Mouse (Mus musculus): ENCODE results near the gene Dgki. TPM values are rescaled to one million over a fixed set of nuclear protein-coding genes. Genes with fewer than 3 reads are reported as not detected.

Gene Dgki
- total and polyA plus RNA-seq, 2 experiments from 2014 or later: 4.6 to 26.9 TPM

- ATAC-seq (ENCODE audit: low FRiP score) (no peak), DNase-seq (ENCODE audit: low spot score) (no peak)
- no peaks in the 10 kb centered on the region for H3K9me3 ChIP-seq (ENCODE audit: low read length)
- no peak overlapping the region for H3K9ac ChIP-seq (replicated peaks; ENCODE audit: low read length, poor library complexity, severe bottlenecking)
- H3K36me3 ChIP-seq (ENCODE audit: insufficient read depth, low read length): no peaks in the 10 kb centered on the region
- H3K27ac ChIP-seq (ENCODE audit: low read depth, low read length): no peak overlapping the region
- H3K4me3 ChIP-seq (ENCODE audit: low read depth, low read length): no peak overlapping the region
- H3K4me1 ChIP-seq (ENCODE audit: insufficient read depth, low read length): no peaks in the 10 kb centered on the region
- TF ChIP-seq CTCF (IDR thresholded peaks at IDR 0.05): no peak
- H3K4me2 ChIP-seq (ENCODE audit: low read depth, low read length, poor library complexity, severe bottlenecking): no peak overlapping the region
- WGBS: 90% methylated on average over 9 of the region's 9 CpGs
- no peaks in the 10 kb centered on the region for H3K27me3 ChIP-seq (ENCODE audit: insufficient read depth, low read length)
Measured at GRCm38 (mm10) chr6:36830371-36830925, 469.5 kb downstream of the Dgki start.

DNA sequence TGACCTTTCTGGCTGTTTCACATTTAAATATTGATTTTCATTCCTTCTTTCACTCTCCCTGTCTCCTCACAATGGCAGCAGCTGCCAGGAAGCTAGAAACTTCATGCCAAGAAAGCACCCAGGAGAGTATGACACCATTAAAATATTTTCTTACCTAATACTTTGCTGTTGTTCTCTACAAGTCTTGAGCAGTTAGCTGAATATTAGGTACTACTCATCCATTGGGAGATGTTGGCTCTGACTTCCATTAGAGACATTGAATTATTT is 480.3 kb downstream of the Dgki start:
- ATAC-seq (ENCODE audit: low FRiP score) (no peak), DNase-seq (ENCODE audit: low spot score) (no peak)
- Histone ChIP-seq H3K4me1 (ENCODE audit: insufficient read depth, low read length) (no peaks in the 10 kb centered on the region), H3K9me3 (ENCODE audit: low read length) (no peaks in the 10 kb centered on the region), H3K36me3 (ENCODE audit: insufficient read depth, low read length) (no peaks in the 10 kb centered on the region), H3K9ac (replicated peaks; ENCODE audit: low read length, poor library complexity, severe bottlenecking) (no peak overlapping the region), H3K27ac (ENCODE audit: low read depth, low read length) (peak overlapping the region; percentile 71), H3K4me2 (ENCODE audit: low read depth, low read length, poor library complexity, severe bottlenecking) (no peak overlapping the region), H3K4me3 (ENCODE audit: low read depth, low read length) (no peak overlapping the region), H3K27me3 (ENCODE audit: insufficient read depth, low read length) (no peaks in the 10 kb centered on the region)
- TF ChIP-seq CTCF (IDR thresholded peaks at IDR 0.05): no peak

- peak overlapping the region; percentile 71 for H3K27ac ChIP-seq (ENCODE audit: low read depth, low read length)
- TF ChIP-seq CTCF (IDR thresholded peaks at IDR 0.05): no peak
Measured at GRCm38 (mm10) chr6:36819019-36819783, 480.8 kb downstream of the Dgki start.

GRCm38 (mm10) chr6:36818281-36819018 is 481.5 kb downstream of the Dgki start:
- no peak overlapping the region for H3K4me2 ChIP-seq (ENCODE audit: low read depth, low read length, poor library complexity, severe bottlenecking)
- TF ChIP-seq CTCF (IDR thresholded peaks at IDR 0.05): no peak
- no peak for ATAC-seq (ENCODE audit: low FRiP score)
- no peaks in the 10 kb centered on the region for H3K9me3 ChIP-seq (ENCODE audit: low read length)
- no peak overlapping the region for H3K9ac ChIP-seq (replicated peaks; ENCODE audit: low read length, poor library complexity, severe bottlenecking)
- no peak overlapping the region for H3K27ac ChIP-seq (ENCODE audit: low read depth, low read length)
- 62% methylated on average over 4 of the region's 4 CpGs for WGBS
- no peaks in the 10 kb centered on the region for H3K4me1 ChIP-seq (ENCODE audit: insufficient read depth, low read length)
- H3K36me3 ChIP-seq (ENCODE audit: insufficient read depth, low read length): no peaks in the 10 kb centered on the region
- H3K27me3 ChIP-seq (ENCODE audit: insufficient read depth, low read length): no peaks in the 10 kb centered on the region
- no peak for DNase-seq (ENCODE audit: low spot score)
- H3K4me3 ChIP-seq (ENCODE audit: low read depth, low read length): no peak overlapping the region

More at GRCm38 (mm10) chr6:36819019-36819783, 480.8 kb downstream of the Dgki start:
- DNase-seq (ENCODE audit: low spot score) (peak; percentile 95), ATAC-seq (ENCODE audit: low FRiP score) (peak; percentile 95)
- Histone ChIP-seq H3K4me1 (ENCODE audit: insufficient read depth, low read length) (no peaks in the 10 kb centered on the region), H3K4me2 (ENCODE audit: low read depth, low read length, poor library complexity, severe bottlenecking) (no peak overlapping the region), H3K4me3 (ENCODE audit: low read depth, low read length) (no peak overlapping the region), H3K36me3 (ENCODE audit: insufficient read depth, low read length) (no peaks in the 10 kb centered on the region), H3K9ac (replicated peaks; ENCODE audit: low read length, poor library complexity, severe bottlenecking) (no peak overlapping the region), H3K27me3 (ENCODE audit: insufficient read depth, low read length) (no peaks in the 10 kb centered on the region), H3K9me3 (ENCODE audit: low read length) (no peaks in the 10 kb centered on the region)
- WGBS: 30% methylated on average over 8 of the region's 8 CpGs

DNA sequence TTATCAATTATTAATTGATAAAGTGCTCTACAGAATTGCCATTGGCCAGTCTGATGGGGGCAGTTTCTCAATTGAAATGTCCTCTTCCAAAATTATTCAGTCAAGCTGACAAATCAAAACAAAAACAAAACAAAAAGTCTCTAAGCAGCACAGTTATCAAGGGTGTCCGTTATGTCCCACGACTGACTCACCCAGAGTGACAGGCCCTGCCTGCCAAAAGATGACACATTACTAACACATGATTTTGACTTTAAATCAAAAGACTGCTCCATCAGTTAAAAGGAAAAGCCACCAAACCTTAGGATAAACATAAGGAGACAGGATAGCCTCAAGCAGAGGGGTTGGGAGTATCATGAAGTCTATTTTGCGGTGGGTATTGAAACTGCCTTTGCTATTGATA is 483.3 kb downstream of the Dgki start:
- Histone ChIP-seq H3K9ac (replicated peaks; ENCODE audit: low read length, poor library complexity, severe bottlenecking) (no peak overlapping the region), H3K4me2 (ENCODE audit: low read depth, low read length, poor library complexity, severe bottlenecking) (no peak overlapping the region), H3K36me3 (ENCODE audit: insufficient read depth, low read length) (no peaks in the 10 kb centered on the region), H3K27me3 (ENCODE audit: insufficient read depth, low read length) (no peaks in the 10 kb centered on the region), H3K27ac (ENCODE audit: low read depth, low read length) (no peak overlapping the region), H3K4me3 (ENCODE audit: low read depth, low read length) (no peak overlapping the region), H3K4me1 (ENCODE audit: insufficient read depth, low read length) (no peaks in the 10 kb centered on the region), H3K9me3 (ENCODE audit: low read length) (no peaks in the 10 kb centered on the region)
- no peak for ATAC-seq (ENCODE audit: low FRiP score)
- no peak for TF ChIP-seq CTCF (IDR thresholded peaks at IDR 0.05)
- no peak for DNase-seq (ENCODE audit: low spot score)
- WGBS: 88% methylated on average over 3 of the region's 3 CpGs

DNA sequence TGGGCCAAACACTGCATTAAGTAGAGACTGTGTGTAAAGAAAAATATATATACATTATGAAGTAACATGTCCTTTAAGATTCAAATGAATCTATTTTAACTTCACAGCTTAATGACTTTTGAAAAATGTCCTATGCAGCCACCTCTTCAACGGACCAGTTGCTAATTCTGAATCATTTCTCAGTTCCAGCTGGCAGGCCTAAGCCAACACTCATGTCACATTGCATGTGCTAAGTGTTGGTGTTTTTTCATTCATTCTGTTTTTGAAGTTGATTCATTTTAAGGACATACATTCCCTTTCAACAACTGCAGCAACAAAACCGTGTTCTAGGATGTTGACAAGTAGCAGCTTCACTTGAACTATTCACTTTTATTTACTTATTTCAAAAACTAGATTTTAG is 484.0 kb downstream of the Dgki start:
- Histone ChIP-seq H3K36me3 (ENCODE audit: insufficient read depth, low read length) (no peaks in the 10 kb centered on the region), H3K4me1 (ENCODE audit: insufficient read depth, low read length) (no peaks in the 10 kb centered on the region), H3K9me3 (ENCODE audit: low read length) (no peaks in the 10 kb centered on the region), H3K4me2 (ENCODE audit: low read depth, low read length, poor library complexity, severe bottlenecking) (no peak overlapping the region), H3K4me3 (ENCODE audit: low read depth, low read length) (no peak overlapping the region), H3K27ac (ENCODE audit: low read depth, low read length) (no peak overlapping the region), H3K27me3 (ENCODE audit: insufficient read depth, low read length) (no peaks in the 10 kb centered on the region), H3K9ac (replicated peaks; ENCODE audit: low read length, poor library complexity, severe bottlenecking) (no peak overlapping the region)
- ATAC-seq (ENCODE audit: low FRiP score) (no peak), DNase-seq (ENCODE audit: low spot score) (no peak)
- 84% methylated on average over 2 of the region's 2 CpGs for WGBS
- no peak for TF ChIP-seq CTCF (IDR thresholded peaks at IDR 0.05)
